Mouse (Mus musculus): ENCODE results near the gene Coq5. TPM values are rescaled to one million over a fixed set of nuclear protein-coding genes. Genes with fewer than 3 reads are reported as not detected.

Coq5 gene
- polyA plus RNA-seq, 1 experiment from 2014 or later = 38.6 TPM

GRCm38 (mm10) chr5:115237803-115238728 is 41.4 kb upstream of the Coq5 start:
- Histone ChIP-seq H3K4me3 (ENCODE audit: low read length) (peak overlapping the region; percentile 92), H3K27me3 (ENCODE audit: control insufficient read depth, insufficient read depth, low read depth, low read length) (peaks cover 4% of the 10 kb centered on the region; the same call in 1 of the 2 replicates), H3K27ac (ENCODE audit: low read length) (peak overlapping the region; percentile 58), H3K4me1 (replicated peaks; ENCODE audit: control insufficient read depth, insufficient read depth, low read length) (peaks cover 11% of the 10 kb centered on the region), H3K4me2 (ENCODE audit: low read depth, low read length) (peak overlapping the region; percentile 91), H3K9ac (ENCODE audit: low read length) (peak overlapping the region; percentile 85), H3K9me3 (ENCODE audit: control insufficient read depth, low read length) (no peaks in the 10 kb centered on the region), H3K36me3 (ENCODE audit: control insufficient read depth, insufficient read depth, low read length) (peaks cover 27% of the 10 kb centered on the region)
- WGBS = 0% methylated on average over 85 of the region's 88 CpGs
- ATAC-seq (ENCODE audit: low read depth) = peak; percentile 90

GRCm38 (mm10) chr5:115238729-115239195 is 40.7 kb upstream of the Coq5 start:
- no peak overlapping the region for H3K27ac ChIP-seq (ENCODE audit: low read length)
- 0 out of 2 replicates have a peak overlapping the region, but pooled peaks have one; percentile 12 for H3K9ac ChIP-seq (ENCODE audit: low read length)
- H3K9me3 ChIP-seq (ENCODE audit: control insufficient read depth, low read length) = no peaks in the 10 kb centered on the region
- ATAC-seq (ENCODE audit: low read depth) = no peak
- H3K27me3 ChIP-seq (ENCODE audit: control insufficient read depth, insufficient read depth, low read depth, low read length) = peaks cover 4% of the 10 kb centered on the region; the same call in 1 of the 2 replicates
- peaks cover 34% of the 10 kb centered on the region for H3K36me3 ChIP-seq (ENCODE audit: control insufficient read depth, insufficient read depth, low read length)
- 7% methylated on average over 11 of the region's 11 CpGs for WGBS
- H3K4me2 ChIP-seq (ENCODE audit: low read depth, low read length) = peak overlapping the region; percentile 91
- H3K4me1 ChIP-seq (replicated peaks; ENCODE audit: control insufficient read depth, insufficient read depth, low read length) = peaks cover 11% of the 10 kb centered on the region
- H3K4me3 ChIP-seq (ENCODE audit: low read length) = peak overlapping the region; percentile 92

GRCm38 (mm10) chr5:115240191-115240590 is 39.3 kb upstream of the Coq5 start:
- H3K9ac ChIP-seq (ENCODE audit: low read length) = no peak overlapping the region
- no peaks in the 10 kb centered on the region; the same call in 1 of the 2 replicates for H3K27me3 ChIP-seq (ENCODE audit: control insufficient read depth, insufficient read depth, low read depth, low read length)
- H3K9me3 ChIP-seq (ENCODE audit: control insufficient read depth, low read length) = no peaks in the 10 kb centered on the region
- H3K4me1 ChIP-seq (replicated peaks; ENCODE audit: control insufficient read depth, insufficient read depth, low read length) = peaks cover 8% of the 10 kb centered on the region
- WGBS = 81% methylated on average over 11 of the region's 11 CpGs
- H3K4me2 ChIP-seq (ENCODE audit: low read depth, low read length) = no peak overlapping the region
- ATAC-seq (ENCODE audit: low read depth) = no peak
- H3K4me3 ChIP-seq (ENCODE audit: low read length) = no peak overlapping the region
- H3K27ac ChIP-seq (ENCODE audit: low read length) = no peak overlapping the region
- peaks cover 47% of the 10 kb centered on the region for H3K36me3 ChIP-seq (ENCODE audit: control insufficient read depth, insufficient read depth, low read length)

- Histone ChIP-seq H3K27me3 (ENCODE audit: control insufficient read depth, insufficient read depth, low read depth, low read length) (no peaks in the 10 kb centered on the region), H3K4me2 (ENCODE audit: low read depth, low read length) (no peak overlapping the region), H3K4me1 (replicated peaks; ENCODE audit: control insufficient read depth, insufficient read depth, low read length) (no peaks in the 10 kb centered on the region), H3K9me3 (ENCODE audit: control insufficient read depth, low read length) (no peaks in the 10 kb centered on the region), H3K9ac (ENCODE audit: low read length) (no peak overlapping the region), H3K4me3 (ENCODE audit: low read length) (no peak overlapping the region), H3K27ac (ENCODE audit: low read length) (no peak overlapping the region), H3K36me3 (ENCODE audit: control insufficient read depth, insufficient read depth, low read length) (peaks cover 47% of the 10 kb centered on the region)
- 70% methylated on average over 1 of the region's 1 CpGs for WGBS
- no peak for ATAC-seq (ENCODE audit: low read depth)
Measured at GRCm38 (mm10) chr5:115255472-115255871, 24.0 kb upstream of the Coq5 start.

- Histone ChIP-seq H3K36me3 (ENCODE audit: control insufficient read depth, insufficient read depth, low read length) (peaks cover 36% of the 10 kb centered on the region), H3K27ac (ENCODE audit: low read length) (no peak overlapping the region), H3K9ac (ENCODE audit: low read length) (no peak overlapping the region), H3K9me3 (ENCODE audit: control insufficient read depth, low read length) (no peaks in the 10 kb centered on the region), H3K27me3 (ENCODE audit: control insufficient read depth, insufficient read depth, low read depth, low read length) (no peaks in the 10 kb centered on the region), H3K4me2 (ENCODE audit: low read depth, low read length) (no peak overlapping the region), H3K4me1 (replicated peaks; ENCODE audit: control insufficient read depth, insufficient read depth, low read length) (no peaks in the 10 kb centered on the region), H3K4me3 (ENCODE audit: low read length) (no peak overlapping the region)
- 88% methylated on average over 10 of the region's 10 CpGs for WGBS
- no peak for ATAC-seq (ENCODE audit: low read depth)
Measured at GRCm38 (mm10) chr5:115256909-115257546, 22.4 kb upstream of the Coq5 start.

GRCm38 (mm10) chr5:115260356-115260755 is 19.1 kb upstream of the Coq5 start:
- ATAC-seq (ENCODE audit: low read depth) = no peak
- no peaks in the 10 kb centered on the region for H3K9me3 ChIP-seq (ENCODE audit: control insufficient read depth, low read length)
- peaks cover 36% of the 10 kb centered on the region for H3K36me3 ChIP-seq (ENCODE audit: control insufficient read depth, insufficient read depth, low read length)
- no peak overlapping the region for H3K4me3 ChIP-seq (ENCODE audit: low read length)
- H3K27me3 ChIP-seq (ENCODE audit: control insufficient read depth, insufficient read depth, low read depth, low read length) = no peaks in the 10 kb centered on the region
- H3K27ac ChIP-seq (ENCODE audit: low read length) = no peak overlapping the region
- H3K4me2 ChIP-seq (ENCODE audit: low read depth, low read length) = no peak overlapping the region
- H3K9ac ChIP-seq (ENCODE audit: low read length) = no peak overlapping the region
- no peaks in the 10 kb centered on the region for H3K4me1 ChIP-seq (replicated peaks; ENCODE audit: control insufficient read depth, insufficient read depth, low read length)
- WGBS = 73% methylated on average over 6 of the region's 6 CpGs

GRCm38 (mm10) chr5:115261141-115261540 is 18.3 kb upstream of the Coq5 start:
- no peak overlapping the region for H3K27ac ChIP-seq (ENCODE audit: low read length)
- no peaks in the 10 kb centered on the region for H3K27me3 ChIP-seq (ENCODE audit: control insufficient read depth, insufficient read depth, low read depth, low read length)
- peaks cover 30% of the 10 kb centered on the region for H3K36me3 ChIP-seq (ENCODE audit: control insufficient read depth, insufficient read depth, low read length)
- no peak overlapping the region for H3K9ac ChIP-seq (ENCODE audit: low read length)
- no peak overlapping the region for H3K4me2 ChIP-seq (ENCODE audit: low read depth, low read length)
- ATAC-seq (ENCODE audit: low read depth) = no peak
- 88% methylated on average over 8 of the region's 8 CpGs for WGBS
- no peaks in the 10 kb centered on the region for H3K4me1 ChIP-seq (replicated peaks; ENCODE audit: control insufficient read depth, insufficient read depth, low read length)
- H3K4me3 ChIP-seq (ENCODE audit: low read length) = no peak overlapping the region
- H3K9me3 ChIP-seq (ENCODE audit: control insufficient read depth, low read length) = no peaks in the 10 kb centered on the region

GRCm38 (mm10) chr5:115261880-115262279 is 17.6 kb upstream of the Coq5 start:
- no peak for ATAC-seq (ENCODE audit: low read depth)
- WGBS = 71% methylated on average over 1 of the region's 1 CpGs
- no peaks in the 10 kb centered on the region for H3K9me3 ChIP-seq (ENCODE audit: control insufficient read depth, low read length)
- H3K36me3 ChIP-seq (ENCODE audit: control insufficient read depth, insufficient read depth, low read length) = peaks cover 23% of the 10 kb centered on the region
- H3K4me3 ChIP-seq (ENCODE audit: low read length) = no peak overlapping the region
- H3K4me1 ChIP-seq (replicated peaks; ENCODE audit: control insufficient read depth, insufficient read depth, low read length) = no peaks in the 10 kb centered on the region
- H3K4me2 ChIP-seq (ENCODE audit: low read depth, low read length) = no peak overlapping the region
- H3K9ac ChIP-seq (ENCODE audit: low read length) = no peak overlapping the region
- H3K27ac ChIP-seq (ENCODE audit: low read length) = no peak overlapping the region
- H3K27me3 ChIP-seq (ENCODE audit: control insufficient read depth, insufficient read depth, low read depth, low read length) = no peaks in the 10 kb centered on the region
